Mouse (Mus musculus): ENCODE measurements at regions not wholly inside any gene's neighbourhood (a gene's known extent, or its start where the extent isn't known, plus 50 kb on each side); places are given as distances from the start of the nearest gene placed in this dataset.

GRCm38 (mm10) chr16:44608586-44608985 is 49.9 kb upstream of the Boc start:
- no peak overlapping the region for H3K4me3 ChIP-seq
- no peak for ATAC-seq
- no peaks in the 10 kb centered on the region for H3K36me3 ChIP-seq (ENCODE audit: poor library complexity, severe bottlenecking)
- no peak overlapping the region for H3K4me2 ChIP-seq
- H3K27me3 ChIP-seq: no peaks in the 10 kb centered on the region
- no peak overlapping the region for H3K27ac ChIP-seq
- H3K9me3 ChIP-seq (replicated peaks): no peaks in the 10 kb centered on the region
- 97% methylated on average over 1 of the region's 1 CpGs for WGBS
- H3K4me1 ChIP-seq: peaks cover 21% of the 10 kb centered on the region
- no peak overlapping the region for H3K9ac ChIP-seq

All from forebrain, embryonic 13.5 days (tissue).